Mouse (Mus musculus) bone marrow, adult 2 months (tissue): Measurements from ENCODE around the gene Zfr. TPM values are rescaled to one million over a fixed set of nuclear protein-coding genes. Genes with fewer than 3 reads are reported as not detected.
"Not testable (repeated sequence)": the region's sequence is repeated elsewhere in the genome, so short reads cannot be mapped to it uniquely, and the experiment has no call there.

Experiments used
- H3K27ac ChIP-seq: fragments of 200-500 bp; 2 replicates; pipeline ENCODE4 v1.5.1; 2012; ENCODE audit warnings: low read depth, mild to moderate bottlenecking, control low read depth, inconsistent platforms, low read length; ENCODE audit not compliant: control insufficient read depth, poor library complexity, insufficient read depth
- H3K4me1 ChIP-seq: fragments of 200-500 bp; 2 replicates; pipeline ENCODE4 v1.6.1; 2011; ENCODE audit warnings: low read length; ENCODE audit not compliant: control insufficient read depth, insufficient read depth
- H3K4me3 ChIP-seq: fragments of 200-500 bp; replicated peaks from 2 replicates; pipeline ENCODE3; 2011; ENCODE audit warnings: mild to moderate bottlenecking, low read depth, low read length, control low read depth; ENCODE audit not compliant: control insufficient read depth
- CTCF ChIP-seq: fragments of 200-500 bp; IDR thresholded peaks from 2 replicates; pipeline ENCODE4 v1.5.1; 2011; ENCODE audit warnings: low read length, control low read depth; ENCODE audit not compliant: control insufficient read depth, insufficient read depth
- POLR2A ChIP-seq: fragments of 200-500 bp; IDR thresholded peaks from 2 replicates; pipeline ENCODE4 v1.6.1; 2011; ENCODE audit warnings: low read depth, mild to moderate bottlenecking, control low read depth, low read length, borderline replicate concordance; ENCODE audit not compliant: control insufficient read depth
- WGBS: fragments of 180-500 bp; shearing (Covaris S2); methylation state at CpG from one replicate; pipeline ENCODE4 v1.1.7; 2018; 5-methylcytosine and 5-hydroxymethylcytosine counted together
- polyA plus RNA-seq: library from polyadenylated mRNA; stranded (reverse); fragments of >200 nt; gene quantifications from 2 replicates; pipeline ENCODE4 v1.2.4, GENCODE M21; 2011; ENCODE audit warnings: low replicate concordance; ENCODE audit not compliant: missing spikeins, insufficient read depth, insufficient read length

The Zfr gene
- polyA plus RNA-seq, 1 experiment: 57.5 TPM

- Histone ChIP-seq H3K27ac (no peak overlapping the region), H3K4me3 (no peak overlapping the region), H3K4me1 (peaks cover 8% of the 10 kb centered on the region)
- TF ChIP-seq CTCF: no peak
- TF ChIP-seq POLR2A: no peak
- WGBS: 96% methylated on average over 1 of the region's 1 CpGs
These were observed 94.6 kb downstream of the Zfr start for GRCm38 (mm10) chr15:12212266-12212665.

GRCm38 (mm10) chr15:12214531-12215414, 97.1 kb downstream of the Zfr start:
- no peak for TF ChIP-seq POLR2A
- no peak for TF ChIP-seq CTCF
- 76% methylated on average over 14 of the region's 14 CpGs for WGBS
- H3K27ac ChIP-seq: no peak overlapping the region
- H3K4me1 ChIP-seq: peaks cover 8% of the 10 kb centered on the region
- H3K4me3 ChIP-seq: no peak overlapping the region

GRCm38 (mm10) chr15:12215415-12215718, 97.7 kb downstream of the Zfr start:
- Histone ChIP-seq H3K4me3 (no peak overlapping the region), H3K4me1 (peaks cover 8% of the 10 kb centered on the region), H3K27ac (no peak overlapping the region)
- TF ChIP-seq CTCF (no peak), POLR2A (no peak)
- 88% methylated on average over 5 of the region's 5 CpGs for WGBS

GRCm38 (mm10) chr15:12216119-12216518, 98.5 kb downstream of the Zfr start:
- peaks cover 8% of the 10 kb centered on the region for H3K4me1 ChIP-seq
- WGBS: 87% methylated on average over 8 of the region's 8 CpGs
- H3K27ac ChIP-seq: no peak overlapping the region
- no peak for TF ChIP-seq CTCF
- no peak for TF ChIP-seq POLR2A
- no peak overlapping the region for H3K4me3 ChIP-seq

GRCm38 (mm10) chr15:12216798-12217197, 99.2 kb downstream of the Zfr start:
- H3K27ac ChIP-seq: no peak overlapping the region
- 11% methylated on average over 13 of the region's 13 CpGs for WGBS
- TF ChIP-seq POLR2A (no peak), CTCF (no peak)
- H3K4me3 ChIP-seq: no peak overlapping the region
- H3K4me1 ChIP-seq: peaks cover 4% of the 10 kb centered on the region; the same call in 1 of the 2 replicates

- H3K4me3 ChIP-seq, H3K4me1 ChIP-seq, H3K27ac ChIP-seq: not testable (repeated sequence)
- 85% methylated on average over 3 of the region's 3 CpGs for WGBS
These were observed 99.7 kb downstream of the Zfr start for GRCm38 (mm10) chr15:12217332-12217731.

GRCm38 (mm10) chr15:12217849-12218248, 100.2 kb downstream of the Zfr start:
- WGBS: 73% methylated on average over 5 of the region's 5 CpGs

GRCm38 (mm10) chr15:12218583-12219382, 101.2 kb downstream of the Zfr start:
- no peak overlapping the region for H3K4me3 ChIP-seq
- WGBS: 85% methylated on average over 11 of the region's 11 CpGs
- H3K27ac ChIP-seq: no peak overlapping the region
- TF ChIP-seq POLR2A (no peak), CTCF (no peak)
- peaks cover 4% of the 10 kb centered on the region; the same call in 1 of the 2 replicates for H3K4me1 ChIP-seq

More at GRCm38 (mm10) chr15:12217849-12218248, 100.2 kb downstream of the Zfr start:
- Histone ChIP-seq H3K4me3 (no peak overlapping the region), H3K27ac (no peak overlapping the region), H3K4me1 (peaks cover 4% of the 10 kb centered on the region; the same call in 1 of the 2 replicates)
- no peak for TF ChIP-seq POLR2A
- TF ChIP-seq CTCF: no peak
